Mouse (Mus musculus) forebrain, postnatal 0 days (tissue): ENCODE data around the gene Shd. TPM values are rescaled to one million over a fixed set of nuclear protein-coding genes. Genes with fewer than 3 reads are reported as not detected.

Experiments
- ATAC-seq: fragments of 200-750 bp; cut with Nextera tagmentation; 2 replicates; pipeline ENCODE4 v1.8.0; 2017; ENCODE audit warnings: mild to moderate bottlenecking, moderate library complexity
- DNase-seq: peaks from one replicate; pipeline ENCODE4 v3.0.0-alpha.2; 2015
- H3K27ac ChIP-seq: fragments of 300-500 bp; sonication (generic); 2 replicates; pipeline ENCODE4 v1.5.1; 2014; ENCODE audit warnings: low read depth, mild to moderate bottlenecking, antibody characterized with exemption, low read length, moderate library complexity, mixed read lengths
- H3K27me3 ChIP-seq: fragments of 300-500 bp; sonication (generic); 2 replicates; pipeline ENCODE4 v1.6.1; 2014; ENCODE audit warnings: mild to moderate bottlenecking, low read length, mixed read lengths; ENCODE audit not compliant: insufficient read depth
- H3K36me3 ChIP-seq: fragments of 300-500 bp; sonication (generic); 2 replicates; pipeline ENCODE4 v1.6.1; 2014; ENCODE audit warnings: mild to moderate bottlenecking, moderate library complexity; ENCODE audit not compliant: insufficient read depth
- H3K4me1 ChIP-seq: fragments of 300-500 bp; sonication (generic); 2 replicates; pipeline ENCODE4 v1.6.1; 2014; ENCODE audit warnings: antibody characterized with exemption; ENCODE audit not compliant: insufficient read depth
- H3K4me2 ChIP-seq: fragments of 300-500 bp; sonication (generic); 2 replicates; pipeline ENCODE4 v1.6.1; 2014; ENCODE audit warnings: low read depth, mild to moderate bottlenecking, moderate library complexity
- H3K4me3 ChIP-seq: fragments of 300-500 bp; sonication (generic); 2 replicates; pipeline ENCODE4 v1.5.1; 2014; ENCODE audit warnings: low read depth, low read length, mixed read lengths
- H3K9ac ChIP-seq: fragments of 300-500 bp; sonication (generic); 2 replicates; pipeline ENCODE4 v1.6.1; 2014; ENCODE audit warnings: mild to moderate bottlenecking
- H3K9me3 ChIP-seq: fragments of 300-500 bp; sonication (generic); 2 replicates; pipeline ENCODE4 v1.6.1; 2016; ENCODE audit warnings: low read length
- CTCF ChIP-seq: sonication (generic); IDR thresholded peaks from 2 replicates; pipeline ENCODE4 v1.5.1; 2016; ENCODE audit warnings: antibody characterized with exemption, control low read depth, low read depth
- WGBS: fragments of 180-500 bp; shearing (Covaris S2); extraction: QIAGEN DNeasy Blood & Tissue Kit; methylation state at CpG from one replicate; pipeline ENCODE4 v1.1.7; 2014; 5-methylcytosine and 5-hydroxymethylcytosine counted together
- polyA plus RNA-seq: library from polyadenylated mRNA; unstranded; fragments of >200 nt; fragmentation: Nextera tagmentation; extraction: Ambion mirVana; gene quantifications from 2 replicates; pipeline ENCODE4 v1.2.1, GENCODE M21; 2015
- total RNA-seq: library from RNA; depleted of rRNA; stranded (reverse); fragments of >200 nt; gene quantifications from 2 replicates; pipeline ENCODE4 v1.2.3, GENCODE M21; 2014

The Shd gene
- total and polyA plus RNA-seq, 2 experiments from 2014 or later: 116 to 152 TPM

DNA sequence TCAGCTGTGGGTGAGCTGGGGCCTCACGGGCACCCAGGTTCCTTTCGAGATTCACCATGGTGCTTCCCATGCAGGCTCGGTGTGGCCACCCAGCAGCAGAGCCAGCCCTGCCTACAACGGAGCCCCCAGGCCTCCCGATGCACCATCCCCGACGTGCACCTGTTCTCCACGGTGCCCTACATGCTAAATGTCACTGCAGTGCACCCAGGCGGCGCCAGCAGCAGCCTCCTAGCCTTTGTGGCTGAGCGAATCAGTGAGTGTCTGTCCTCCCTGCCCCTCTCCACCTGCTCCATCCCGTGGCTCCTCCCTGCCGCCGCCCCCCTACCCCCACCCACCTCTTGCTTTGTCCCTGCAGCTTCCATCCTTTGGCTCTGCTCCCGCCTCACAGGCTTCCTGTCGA is 16.0 kb upstream of the Shd start:
- 38% methylated on average over 15 of the region's 16 CpGs for WGBS
- no peak for TF ChIP-seq CTCF
- no peak overlapping the region for H3K4me3 ChIP-seq
- H3K9me3 ChIP-seq: no peaks in the 10 kb centered on the region
- H3K27me3 ChIP-seq: no peaks in the 10 kb centered on the region
- H3K27ac ChIP-seq: no peak overlapping the region
- no peak overlapping the region for H3K4me2 ChIP-seq
- H3K36me3 ChIP-seq: no peaks in the 10 kb centered on the region
- H3K9ac ChIP-seq: no peak overlapping the region
- ATAC-seq (no peak), DNase-seq (no peak)
- peaks cover 12% of the 10 kb centered on the region for H3K4me1 ChIP-seq

DNA sequence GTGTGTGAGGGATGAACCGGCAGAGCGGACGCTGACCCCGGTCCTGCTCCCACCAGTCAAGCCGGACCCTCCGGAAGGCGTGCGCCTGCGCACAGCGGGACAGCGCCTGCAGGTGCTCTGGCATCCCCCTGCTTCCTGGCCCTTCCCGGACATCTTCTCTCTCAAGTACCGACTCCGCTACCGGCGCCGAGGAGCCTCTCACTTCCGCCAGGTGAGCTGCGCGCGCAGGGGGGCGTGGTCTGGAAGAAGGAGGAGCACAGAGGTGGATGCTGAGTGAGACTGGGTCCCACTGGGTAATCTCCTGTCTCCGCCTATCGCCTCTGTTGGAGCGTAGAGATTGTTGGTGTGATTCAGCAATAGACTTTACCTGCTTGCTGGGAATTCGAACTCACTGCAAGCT is 14.1 kb upstream of the Shd start:
- DNase-seq (peak; percentile 85), ATAC-seq (peak; percentile 16)
- no peaks in the 10 kb centered on the region for H3K27me3 ChIP-seq
- TF ChIP-seq CTCF: peak; percentile 16; the same call in 1 of the 2 replicates
- peaks cover 12% of the 10 kb centered on the region for H3K4me1 ChIP-seq
- H3K36me3 ChIP-seq: 0 out of 2 replicates have a peak, but pooled peaks cover 2% of the 10 kb centered on the region
- H3K4me3 ChIP-seq: peak overlapping the region; percentile 43
- peak overlapping the region; percentile 71 for H3K4me2 ChIP-seq
- no peak overlapping the region for H3K27ac ChIP-seq
- WGBS: 1% methylated on average over 26 of the region's 26 CpGs
- H3K9me3 ChIP-seq: no peaks in the 10 kb centered on the region
- peak overlapping the region; percentile 44 for H3K9ac ChIP-seq

DNA sequence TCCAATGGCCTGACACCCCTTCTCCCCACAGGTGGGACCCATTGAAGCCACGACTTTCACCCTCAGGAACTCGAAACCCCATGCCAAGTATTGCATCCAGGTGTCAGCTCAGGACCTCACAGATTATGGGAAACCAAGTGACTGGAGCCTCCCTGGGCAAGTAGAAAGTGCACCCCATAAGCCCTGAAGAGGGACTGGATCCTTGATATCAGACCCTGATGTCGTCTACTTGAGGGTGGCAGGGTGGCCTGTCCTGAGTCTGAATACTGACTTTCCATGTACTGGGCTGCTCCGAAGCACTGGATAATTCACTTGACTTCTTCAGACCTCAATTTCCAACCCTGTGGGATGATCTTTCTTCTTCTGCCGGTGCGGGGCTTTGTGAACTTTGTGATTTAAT is 13.7 kb upstream of the Shd start:
- H3K27ac ChIP-seq: no peak overlapping the region
- 44% methylated on average over 6 of the region's 6 CpGs for WGBS
- H3K9ac ChIP-seq: peak overlapping the region; percentile 44
- H3K27me3 ChIP-seq: no peaks in the 10 kb centered on the region
- TF ChIP-seq CTCF: no peak
- DNase-seq (no peak), ATAC-seq (no peak)
- H3K4me2 ChIP-seq: peak overlapping the region; percentile 71
- no peaks in the 10 kb centered on the region for H3K9me3 ChIP-seq
- H3K4me1 ChIP-seq: peaks cover 12% of the 10 kb centered on the region
- peak overlapping the region; percentile 43 for H3K4me3 ChIP-seq
- peaks cover 6% of the 10 kb centered on the region; the same call in 1 of the 2 replicates for H3K36me3 ChIP-seq

DNA sequence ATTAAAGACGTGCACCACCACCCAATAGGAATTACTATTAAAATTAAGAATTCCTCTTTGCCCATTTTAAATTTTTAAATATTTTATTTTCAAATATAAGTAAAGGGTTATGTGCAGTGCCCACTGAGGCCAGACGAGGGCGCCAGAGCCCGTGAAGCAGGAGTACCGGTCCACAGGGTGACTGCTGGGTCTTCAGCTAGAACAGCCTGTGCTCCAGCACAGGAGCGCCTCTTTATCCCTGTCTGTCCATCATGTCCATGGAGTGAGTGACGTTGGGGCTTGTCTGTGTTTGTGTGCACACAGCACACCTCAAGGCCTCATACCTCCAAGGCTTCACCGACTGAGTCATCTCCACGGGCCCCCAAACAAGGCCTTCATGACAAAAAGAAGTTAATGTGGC is 13.1 kb upstream of the Shd start:
- no peak overlapping the region for H3K4me3 ChIP-seq
- ATAC-seq: no peak
- H3K9me3 ChIP-seq: no peaks in the 10 kb centered on the region
- no peak overlapping the region for H3K9ac ChIP-seq
- peaks cover 12% of the 10 kb centered on the region for H3K4me1 ChIP-seq
- 18% methylated on average over 9 of the region's 9 CpGs for WGBS
- DNase-seq: peak; percentile 81
- peaks cover 12% of the 10 kb centered on the region for H3K36me3 ChIP-seq
- peak; percentile 83 for TF ChIP-seq CTCF
- no peaks in the 10 kb centered on the region for H3K27me3 ChIP-seq
- no peak overlapping the region for H3K27ac ChIP-seq
- peak overlapping the region; percentile 71; the same call in 1 of the 2 replicates for H3K4me2 ChIP-seq

- Histone ChIP-seq H3K36me3 (peaks cover 14% of the 10 kb centered on the region), H3K4me3 (peak overlapping the region; percentile 49), H3K9ac (peak overlapping the region; percentile 51), H3K4me2 (peak overlapping the region; percentile 55), H3K27ac (peak overlapping the region; percentile 93), H3K9me3 (no peaks in the 10 kb centered on the region), H3K4me1 (peaks cover 12% of the 10 kb centered on the region), H3K27me3 (no peaks in the 10 kb centered on the region)
- DNase-seq (no peak), ATAC-seq (no peak)
- no peak for TF ChIP-seq CTCF
- 82% methylated on average over 13 of the region's 13 CpGs for WGBS
Measured at GRCm38 (mm10) chr17:55957726-55958583, 12.3 kb upstream of the Shd start.

GRCm38 (mm10) chr17:55958584-55958886 is 11.7 kb upstream of the Shd start:
- Histone ChIP-seq H3K4me3 (peak overlapping the region; percentile 49), H3K4me1 (peaks cover 12% of the 10 kb centered on the region), H3K27ac (peak overlapping the region; percentile 93), H3K9ac (peak overlapping the region; percentile 51), H3K9me3 (no peaks in the 10 kb centered on the region), H3K4me2 (peak overlapping the region; percentile 55), H3K36me3 (peaks cover 18% of the 10 kb centered on the region), H3K27me3 (no peaks in the 10 kb centered on the region)
- ATAC-seq (no peak), DNase-seq (no peak)
- WGBS: 34% methylated on average over 2 of the region's 2 CpGs
- TF ChIP-seq CTCF: no peak

GRCm38 (mm10) chr17:55958918-55959728 is 11.1 kb upstream of the Shd start, which contains the start of gene Yju2:
Gene Yju2 (plus strand): TSS chr17:55959099.
- peak within 1 kb of the TSS; percentile 49 for H3K4me3 ChIP-seq
- TF ChIP-seq CTCF: no peak
- H3K4me1 ChIP-seq: peaks cover 12% of the 10 kb centered on the region
- H3K27me3 ChIP-seq: no peaks in the 10 kb centered on the region
- peak within 1 kb of the TSS; percentile 55 for H3K4me2 ChIP-seq
- ATAC-seq (peak; percentile 96), DNase-seq (peak; percentile 99)
- H3K36me3 ChIP-seq: peaks cover 23% of the 10 kb centered on the region
- WGBS: 1% methylated on average over 46 of the region's 46 CpGs
- peak within 1 kb of the TSS; percentile 93 for H3K27ac ChIP-seq
- H3K9me3 ChIP-seq: no peaks in the 10 kb centered on the region
- peak within 1 kb of the TSS; percentile 51 for H3K9ac ChIP-seq
